Mouse (Mus musculus): ENCODE measurements around the gene Sh3bgrl3. TPM values are rescaled to one million over a fixed set of nuclear protein-coding genes. Genes with fewer than 3 reads are reported as not detected.

Gene Sh3bgrl3
- total and polyA plus RNA-seq, 3 experiments: 122 to 414 TPM; not detected in 1

GRCm38 (mm10) chr4:134125383-134126060 lies 3.1 kb downstream of the Sh3bgrl3 start:
- no peak overlapping the region for H3K27ac ChIP-seq (ENCODE audit: control insufficient read depth, low read depth, low read length)
- DNase-seq (ENCODE audit: low read depth, low spot score): no peak
- peaks cover 0 to 24% of the 10 kb centered on the region in 2 experiments; a peak in 2 of 4 replicates for H3K36me3 ChIP-seq (ENCODE audit: control insufficient read depth in 1 of 2, insufficient read depth in 2 of 2, low read length in 2 of 2)
- peaks cover 15% of the 10 kb centered on the region for H3K79me2 ChIP-seq (ENCODE audit: control insufficient read depth, insufficient read depth, low read length, poor library complexity)
- H3K9me3 ChIP-seq (replicated peaks; ENCODE audit: insufficient read depth, low read length): no peaks in the 10 kb centered on the region
- H3K27me3 ChIP-seq (ENCODE audit: control insufficient read depth in 1 of 2, insufficient read depth in 2 of 2, low read length in 2 of 2): no peaks in the 10 kb centered on the region
- peaks cover 10 to 34% of the 10 kb centered on the region in 2 experiments for H3K4me1 ChIP-seq (ENCODE audit: control insufficient read depth in 1 of 2, insufficient read depth in 2 of 2, low read length in 2 of 2)
- no peak overlapping the region for H3K4me3 ChIP-seq (ENCODE audit: control insufficient read depth in 1 of 2, insufficient read depth in 1 of 2, low read depth in 2 of 2, low read length in 2 of 2)
- no peak overlapping the region for H3K9ac ChIP-seq (ENCODE audit: control insufficient read depth, low read depth, low read length, poor library complexity, severe bottlenecking)
- TF ChIP-seq POLR2AphosphoS2 (IDR thresholded peaks at IDR 0.05; ENCODE audit: low read length): no peak
- TF ChIP-seq ETS1 (IDR thresholded peaks at IDR 0.05; ENCODE audit: low read depth, low read length): no peak
- no peak for TF ChIP-seq TBP (IDR thresholded peaks at IDR 0.05; ENCODE audit: low read depth, low read length)
- TF ChIP-seq ZNF384 (IDR thresholded peaks at IDR 0.05; ENCODE audit: low read depth, low read length): no peak
- TF ChIP-seq CHD1 (IDR thresholded peaks at IDR 0.05; ENCODE audit: low read depth, low read length): no peak
- no peak for TF ChIP-seq MEF2A (IDR thresholded peaks at IDR 0.05; ENCODE audit: extremely low read depth, insufficient replicate concordance, low read depth, low read length, poor library complexity, severe bottlenecking)
- TF ChIP-seq E2F4 (IDR thresholded peaks at IDR 0.05; ENCODE audit: borderline replicate concordance, low read depth, low read length): no peak
- TF ChIP-seq BHLHE40 (IDR thresholded peaks at IDR 0.05; ENCODE audit: borderline replicate concordance, low read depth, low read length): no peak
- TF ChIP-seq NRF1 (IDR thresholded peaks at IDR 0.05; ENCODE audit: insufficient read depth, low read depth, low read length, poor library complexity, severe bottlenecking): no peak
- no peak for TF ChIP-seq MAZ (IDR thresholded peaks at IDR 0.05; ENCODE audit: low read depth, low read length)
- TF ChIP-seq CTCF (IDR thresholded peaks at IDR 0.05 in 2 of 3, conservative IDR thresholded peaks at IDR 0.05 in 1 of 3; ENCODE audit: control insufficient read depth in 1 of 3, insufficient read depth in 1 of 3, low read depth in 2 of 3, low read length in 3 of 3, poor library complexity in 1 of 3, severe bottlenecking in 1 of 3): no peak
- TF ChIP-seq MAX (IDR thresholded peaks at IDR 0.05; ENCODE audit: low read length): no peak
- TF ChIP-seq POLR2AphosphoS5 (IDR thresholded peaks at IDR 0.05; ENCODE audit: borderline replicate concordance, low read depth, low read length): no peak
- TF ChIP-seq GABPA (IDR thresholded peaks at IDR 0.05; ENCODE audit: low read depth, low read length): no peak
- TF ChIP-seq UBTF (IDR thresholded peaks at IDR 0.05; ENCODE audit: borderline replicate concordance, insufficient read depth, low read depth, low read length): no peak

GRCm38 (mm10) chr4:134123680-134124551 lies 4.7 kb downstream of the Sh3bgrl3 start:
- Histone ChIP-seq H3K27ac (ENCODE audit: control insufficient read depth, low read depth, low read length) (peak overlapping the region; percentile 88), H3K27me3 (ENCODE audit: control insufficient read depth in 1 of 2, insufficient read depth in 2 of 2, low read length in 2 of 2) (no peaks in the 10 kb centered on the region), H3K9me3 (replicated peaks; ENCODE audit: insufficient read depth, low read length) (no peaks in the 10 kb centered on the region), H3K9ac (ENCODE audit: control insufficient read depth, low read depth, low read length, poor library complexity, severe bottlenecking) (peak overlapping the region; percentile 62), H3K36me3 (ENCODE audit: control insufficient read depth in 1 of 2, insufficient read depth in 2 of 2, low read length in 2 of 2) (peaks cover 0 to 26% of the 10 kb centered on the region in 2 experiments; a peak in 2 of 4 replicates), H3K4me3 (ENCODE audit: control insufficient read depth in 1 of 2, insufficient read depth in 1 of 2, low read depth in 2 of 2, low read length in 2 of 2) (peak overlapping the region; percentile 11 to 29; a peak in 3 of 4 replicates), H3K79me2 (ENCODE audit: control insufficient read depth, insufficient read depth, low read length, poor library complexity) (peaks cover 15% of the 10 kb centered on the region), H3K4me1 (ENCODE audit: control insufficient read depth in 1 of 2, insufficient read depth in 2 of 2, low read length in 2 of 2) (peaks cover 8 to 42% of the 10 kb centered on the region in 2 experiments; a peak in 3 of 4 replicates)
- DNase-seq (ENCODE audit: low read depth, low spot score): peak; percentile 91
- peak; percentile 76 for TF ChIP-seq TAL1 (IDR thresholded peaks at IDR 0.05; ENCODE audit: low read length)
- peak; percentile 72; the same call in 1 of the 2 replicates for TF ChIP-seq MAZ (IDR thresholded peaks at IDR 0.05; ENCODE audit: low read depth, low read length)
- TF ChIP-seq UBTF (IDR thresholded peaks at IDR 0.05; ENCODE audit: borderline replicate concordance, insufficient read depth, low read depth, low read length): peak; percentile 93; the same call in 1 of the 2 replicates
- no peak for TF ChIP-seq GABPA (IDR thresholded peaks at IDR 0.05; ENCODE audit: low read depth, low read length)
- TF ChIP-seq E2F4 (IDR thresholded peaks at IDR 0.05; ENCODE audit: borderline replicate concordance, low read depth, low read length): no peak
- no peak for TF ChIP-seq ZKSCAN1 (IDR thresholded peaks at IDR 0.05; ENCODE audit: low read depth, low read length)
- TF ChIP-seq CTCF (IDR thresholded peaks at IDR 0.05 in 2 of 3, conservative IDR thresholded peaks at IDR 0.05 in 1 of 3; ENCODE audit: control insufficient read depth in 1 of 3, insufficient read depth in 1 of 3, low read depth in 2 of 3, low read length in 3 of 3, poor library complexity in 1 of 3, severe bottlenecking in 1 of 3): peak; percentile 90 to 99 (median 92)
- peak; percentile 79 for TF ChIP-seq TCF12 (IDR thresholded peaks at IDR 0.05; ENCODE audit: low read depth, low read length)
- TF ChIP-seq POLR2AphosphoS5 (IDR thresholded peaks at IDR 0.05; ENCODE audit: borderline replicate concordance, low read depth, low read length): no peak
- no peak for TF ChIP-seq USF2 (IDR thresholded peaks at IDR 0.05; ENCODE audit: borderline replicate concordance in 1 of 2, insufficient read depth in 1 of 2, low read depth in 1 of 2, low read length in 2 of 2)
- TF ChIP-seq BHLHE40 (IDR thresholded peaks at IDR 0.05; ENCODE audit: borderline replicate concordance, low read depth, low read length): no peak
- 0 out of 2 replicates have a peak, but pooled peaks have one; percentile 25 for TF ChIP-seq NRF1 (IDR thresholded peaks at IDR 0.05; ENCODE audit: insufficient read depth, low read depth, low read length, poor library complexity, severe bottlenecking)
- peak; percentile 94 for TF ChIP-seq TBP (IDR thresholded peaks at IDR 0.05; ENCODE audit: low read depth, low read length)
- TF ChIP-seq MEF2A (IDR thresholded peaks at IDR 0.05; ENCODE audit: extremely low read depth, insufficient replicate concordance, low read depth, low read length, poor library complexity, severe bottlenecking): no peak
- peak; percentile 81 for TF ChIP-seq SMC3 (IDR thresholded peaks at IDR 0.05; ENCODE audit: low read depth, low read length)
- TF ChIP-seq KAT2A (conservative IDR thresholded peaks at IDR 0.05; ENCODE audit: low read depth, low read length): no peak
- TF ChIP-seq MAX (IDR thresholded peaks at IDR 0.05; ENCODE audit: low read length): peak; percentile 89
- peak; percentile 50; the same call in 1 of the 2 replicates for TF ChIP-seq JUND (IDR thresholded peaks at IDR 0.05; ENCODE audit: low read depth, low read length)

Data from MEL (cell line).